Mouse (Mus musculus): ENCODE data around the gene Ncam2. TPM values are rescaled to one million over a fixed set of nuclear protein-coding genes. Genes with fewer than 3 reads are reported as not detected.

The Ncam2 gene
- 1.5 TPM in 2 replicates for polyA plus RNA-seq (2014; fragmentation: Nextera tagmentation; extraction: Ambion mirVana)

DNA sequence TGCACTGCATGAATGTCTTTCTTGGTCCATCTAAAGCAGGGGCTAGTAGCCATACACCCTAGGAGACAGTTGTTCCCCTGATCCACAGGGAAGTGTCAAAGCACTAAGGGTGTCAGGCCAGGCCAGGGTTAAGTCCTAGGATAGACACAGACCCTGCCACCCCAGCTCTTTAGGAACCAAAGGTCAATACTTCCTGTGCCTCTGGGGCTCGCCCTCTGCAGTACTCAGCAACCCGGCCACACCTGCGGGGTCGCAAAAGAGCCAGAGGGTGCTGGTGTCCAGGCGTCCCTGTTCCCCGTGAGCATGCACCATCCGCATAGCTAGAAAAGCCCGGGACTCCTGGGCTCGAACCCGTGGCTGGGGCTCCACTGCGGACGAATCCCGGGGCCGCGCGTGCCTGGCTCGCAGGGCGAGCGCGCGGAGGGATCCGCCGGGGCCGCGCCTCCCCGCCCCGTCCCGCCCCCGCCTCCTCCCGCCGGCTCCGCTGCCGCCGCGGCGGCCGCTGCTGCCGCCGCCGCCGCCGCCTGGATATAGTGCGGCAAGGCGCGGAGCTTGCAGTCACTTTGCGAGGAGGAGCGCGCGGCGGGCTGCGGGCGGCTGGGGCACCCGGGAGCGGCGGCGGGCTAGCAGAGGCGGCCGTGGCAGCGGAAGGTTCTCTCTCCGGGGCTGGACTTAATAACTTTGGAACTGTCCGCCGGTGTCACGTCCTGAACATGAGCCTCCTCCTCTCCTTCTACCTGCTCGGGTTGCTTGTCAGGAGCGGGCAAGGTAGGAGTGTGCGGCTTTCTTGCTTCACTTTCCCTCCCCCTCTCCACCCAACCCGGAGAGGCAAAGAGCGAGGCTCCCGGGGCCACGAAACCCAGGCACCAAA lies at the start of gene Ncam2:
TSS of gene Ncam2 (plus strand) at position 497 of the 871 bp plus-strand sequence.
- Histone ChIP-seq H3K4me2 (ENCODE audit: low read depth, low read length) (peak within 1 kb of the TSS; percentile 88), H3K36me3 (replicated peaks; ENCODE audit: control insufficient read depth, insufficient read depth, low read depth, low read length) (no peaks in the 10 kb centered on the region), H3K4me3 (ENCODE audit: low read depth, low read length) (peak within 1 kb of the TSS; percentile 55), H3K27ac (replicated peaks; ENCODE audit: low read depth, low read length) (no peak within 1 kb of the TSS), H3K4me1 (ENCODE audit: control insufficient read depth, insufficient read depth, low read length) (no peaks in the 10 kb centered on the region), H3K9me3 (replicated peaks; ENCODE audit: control insufficient read depth, low read length) (no peaks in the 10 kb centered on the region), H3K9ac (replicated peaks; ENCODE audit: low read length) (peak within 1 kb of the TSS; percentile 63), H3K27me3 (ENCODE audit: control insufficient read depth, insufficient read depth, low read length) (no peaks in the 10 kb centered on the region; the same call in 1 of the 2 replicates)
- ATAC-seq (replicated peaks; ENCODE audit: insufficient number of reproducible peaks, low FRiP score, low TSS enrichment, low read depth) = peak; percentile 86
- peak; percentile 72 for DNase-seq (ENCODE audit: low spot score)
- under 1% methylated on average over 49 of the region's 70 CpGs for WGBS

GRCm38 (mm10) chr16:81170828-81171227 lies 29.7 kb upstream of the Ncam2 start:
- WGBS = 89% methylated on average over 2 of the region's 2 CpGs
- no peaks in the 10 kb centered on the region for H3K27me3 ChIP-seq (ENCODE audit: control insufficient read depth, insufficient read depth, low read length)
- no peak overlapping the region for H3K4me2 ChIP-seq (ENCODE audit: low read depth, low read length)
- no peaks in the 10 kb centered on the region for H3K4me1 ChIP-seq (ENCODE audit: control insufficient read depth, insufficient read depth, low read length)
- no peak overlapping the region for H3K4me3 ChIP-seq (ENCODE audit: low read depth, low read length)
- H3K9me3 ChIP-seq (replicated peaks; ENCODE audit: control insufficient read depth, low read length) = no peaks in the 10 kb centered on the region
- H3K36me3 ChIP-seq (replicated peaks; ENCODE audit: control insufficient read depth, insufficient read depth, low read depth, low read length) = no peaks in the 10 kb centered on the region
- H3K27ac ChIP-seq (replicated peaks; ENCODE audit: low read depth, low read length) = no peak overlapping the region
- ATAC-seq (replicated peaks; ENCODE audit: insufficient number of reproducible peaks, low FRiP score, low TSS enrichment, low read depth) = no peak
- no peak for DNase-seq (ENCODE audit: low spot score)
- H3K9ac ChIP-seq (replicated peaks; ENCODE audit: low read length) = no peak overlapping the region

DNA sequence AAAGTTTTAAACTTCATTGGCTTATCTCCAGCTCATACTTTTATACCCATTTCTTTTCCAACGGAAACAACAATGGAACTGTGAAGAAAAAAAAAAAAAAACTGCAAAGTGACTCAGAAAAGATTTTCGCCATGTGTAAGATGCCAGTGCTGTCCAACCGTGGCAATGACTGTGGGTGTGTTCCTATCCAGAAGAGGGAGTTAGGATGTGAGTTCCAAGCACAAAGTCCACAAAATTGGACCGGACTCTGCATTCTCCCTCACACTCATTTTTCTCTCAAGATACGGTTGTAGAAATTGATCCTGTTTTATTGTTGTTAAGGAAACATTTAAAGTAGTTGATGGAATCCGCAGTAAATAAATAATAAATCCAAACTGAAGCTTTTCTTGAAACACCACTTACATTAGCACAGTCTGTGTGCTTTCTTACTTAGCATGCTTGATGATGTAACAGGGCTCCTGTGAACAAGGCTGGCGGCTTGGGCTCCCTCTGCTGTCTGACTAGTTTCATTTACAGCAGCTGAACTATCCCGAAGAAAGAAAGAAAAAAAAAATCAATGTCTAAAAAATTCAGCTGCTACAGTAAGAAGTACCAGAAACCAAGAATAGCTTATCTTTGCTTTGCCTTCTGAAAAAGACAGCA lies 25.1 kb upstream of the Ncam2 start:
- no peak overlapping the region for H3K27ac ChIP-seq (replicated peaks; ENCODE audit: low read depth, low read length)
- no peak overlapping the region for H3K9ac ChIP-seq (replicated peaks; ENCODE audit: low read length)
- no peaks in the 10 kb centered on the region for H3K27me3 ChIP-seq (ENCODE audit: control insufficient read depth, insufficient read depth, low read length)
- H3K36me3 ChIP-seq (replicated peaks; ENCODE audit: control insufficient read depth, insufficient read depth, low read depth, low read length) = no peaks in the 10 kb centered on the region
- no peak overlapping the region for H3K4me3 ChIP-seq (ENCODE audit: low read depth, low read length)
- no peaks in the 10 kb centered on the region for H3K4me1 ChIP-seq (ENCODE audit: control insufficient read depth, insufficient read depth, low read length)
- no peaks in the 10 kb centered on the region for H3K9me3 ChIP-seq (replicated peaks; ENCODE audit: control insufficient read depth, low read length)
- DNase-seq (ENCODE audit: low spot score) (peak; percentile 66), ATAC-seq (replicated peaks; ENCODE audit: insufficient number of reproducible peaks, low FRiP score, low TSS enrichment, low read depth) (no peak)
- no peak overlapping the region for H3K4me2 ChIP-seq (ENCODE audit: low read depth, low read length)
- WGBS = 54% methylated on average over 8 of the region's 8 CpGs

DNA sequence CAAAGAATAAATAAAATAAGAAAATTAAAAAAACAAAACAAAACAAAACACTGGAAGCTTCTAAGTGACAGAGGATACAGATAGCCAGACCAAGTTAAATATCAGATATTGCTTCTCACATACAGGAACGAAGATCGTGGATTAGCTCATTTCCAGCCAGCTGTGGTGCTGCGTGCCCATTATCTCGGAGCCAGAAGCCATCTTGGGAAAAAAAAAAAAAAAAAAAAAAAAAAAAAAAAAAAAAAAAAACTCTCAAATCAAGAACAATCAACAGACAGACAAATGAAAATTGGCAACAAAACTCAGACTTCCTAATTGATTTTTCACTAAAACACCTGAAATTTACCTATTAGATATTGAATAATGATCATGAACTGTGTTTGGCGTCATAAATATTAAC lies 20.7 kb upstream of the Ncam2 start:
- no peak overlapping the region for H3K4me3 ChIP-seq (ENCODE audit: low read depth, low read length)
- 89% methylated on average over 5 of the region's 5 CpGs for WGBS
- no peak overlapping the region for H3K4me2 ChIP-seq (ENCODE audit: low read depth, low read length)
- H3K36me3 ChIP-seq (replicated peaks; ENCODE audit: control insufficient read depth, insufficient read depth, low read depth, low read length) = no peaks in the 10 kb centered on the region
- no peak overlapping the region for H3K27ac ChIP-seq (replicated peaks; ENCODE audit: low read depth, low read length)
- DNase-seq (ENCODE audit: low spot score) (no peak), ATAC-seq (replicated peaks; ENCODE audit: insufficient number of reproducible peaks, low FRiP score, low TSS enrichment, low read depth) (no peak)
- H3K9ac ChIP-seq (replicated peaks; ENCODE audit: low read length) = no peak overlapping the region
- H3K27me3 ChIP-seq (ENCODE audit: control insufficient read depth, insufficient read depth, low read length) = no peaks in the 10 kb centered on the region
- no peaks in the 10 kb centered on the region for H3K4me1 ChIP-seq (ENCODE audit: control insufficient read depth, insufficient read depth, low read length)
- H3K9me3 ChIP-seq (replicated peaks; ENCODE audit: control insufficient read depth, low read length) = no peaks in the 10 kb centered on the region

GRCm38 (mm10) chr16:81187579-81188179 lies 12.8 kb upstream of the Ncam2 start:
- Histone ChIP-seq H3K9me3 (replicated peaks; ENCODE audit: control insufficient read depth, low read length) (no peaks in the 10 kb centered on the region), H3K9ac (replicated peaks; ENCODE audit: low read length) (no peak overlapping the region), H3K4me2 (ENCODE audit: low read depth, low read length) (no peak overlapping the region), H3K36me3 (replicated peaks; ENCODE audit: control insufficient read depth, insufficient read depth, low read depth, low read length) (no peaks in the 10 kb centered on the region), H3K4me3 (ENCODE audit: low read depth, low read length) (no peak overlapping the region), H3K27ac (replicated peaks; ENCODE audit: low read depth, low read length) (no peak overlapping the region), H3K4me1 (ENCODE audit: control insufficient read depth, insufficient read depth, low read length) (no peaks in the 10 kb centered on the region), H3K27me3 (ENCODE audit: control insufficient read depth, insufficient read depth, low read length) (no peaks in the 10 kb centered on the region)
- DNase-seq (ENCODE audit: low spot score) (no peak), ATAC-seq (replicated peaks; ENCODE audit: insufficient number of reproducible peaks, low FRiP score, low TSS enrichment, low read depth) (no peak)
- WGBS = 81% methylated on average over 16 of the region's 16 CpGs

DNA sequence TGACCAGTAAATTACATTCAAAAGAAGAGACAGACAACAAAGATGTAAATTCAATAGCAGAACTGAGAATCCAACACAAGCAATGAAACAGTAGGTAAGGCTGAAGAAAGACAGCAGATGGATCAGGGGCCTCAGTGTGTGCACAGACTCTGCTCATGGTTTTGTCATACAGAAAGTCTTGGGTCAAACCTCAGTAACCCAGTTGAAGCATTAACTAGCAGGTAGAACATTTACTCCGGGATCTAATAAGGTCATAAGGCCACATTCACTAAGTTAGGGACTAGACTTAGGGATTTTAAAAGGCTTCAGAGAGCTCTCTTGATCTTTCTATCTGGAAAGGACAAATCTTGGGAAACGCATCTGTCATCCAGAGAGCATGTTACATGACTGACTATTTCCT lies 8.9 kb upstream of the Ncam2 start:
- H3K9me3 ChIP-seq (replicated peaks; ENCODE audit: control insufficient read depth, low read length) = no peaks in the 10 kb centered on the region
- 83% methylated on average over 2 of the region's 2 CpGs for WGBS
- H3K4me3 ChIP-seq (ENCODE audit: low read depth, low read length) = no peak overlapping the region
- no peaks in the 10 kb centered on the region for H3K4me1 ChIP-seq (ENCODE audit: control insufficient read depth, insufficient read depth, low read length)
- H3K27me3 ChIP-seq (ENCODE audit: control insufficient read depth, insufficient read depth, low read length) = no peaks in the 10 kb centered on the region
- ATAC-seq (replicated peaks; ENCODE audit: insufficient number of reproducible peaks, low FRiP score, low TSS enrichment, low read depth) (no peak), DNase-seq (ENCODE audit: low spot score) (no peak)
- no peak overlapping the region for H3K27ac ChIP-seq (replicated peaks; ENCODE audit: low read depth, low read length)
- H3K36me3 ChIP-seq (replicated peaks; ENCODE audit: control insufficient read depth, insufficient read depth, low read depth, low read length) = no peaks in the 10 kb centered on the region
- no peak overlapping the region for H3K4me2 ChIP-seq (ENCODE audit: low read depth, low read length)
- H3K9ac ChIP-seq (replicated peaks; ENCODE audit: low read length) = no peak overlapping the region

GRCm38 (mm10) chr16:81192607-81193006 lies 7.9 kb upstream of the Ncam2 start:
- DNase-seq (ENCODE audit: low spot score) (no peak), ATAC-seq (replicated peaks; ENCODE audit: insufficient number of reproducible peaks, low FRiP score, low TSS enrichment, low read depth) (no peak)
- Histone ChIP-seq H3K9ac (replicated peaks; ENCODE audit: low read length) (no peak overlapping the region), H3K27me3 (ENCODE audit: control insufficient read depth, insufficient read depth, low read length) (no peaks in the 10 kb centered on the region), H3K4me2 (ENCODE audit: low read depth, low read length) (no peak overlapping the region), H3K4me1 (ENCODE audit: control insufficient read depth, insufficient read depth, low read length) (no peaks in the 10 kb centered on the region), H3K4me3 (ENCODE audit: low read depth, low read length) (no peak overlapping the region), H3K36me3 (replicated peaks; ENCODE audit: control insufficient read depth, insufficient read depth, low read depth, low read length) (no peaks in the 10 kb centered on the region), H3K9me3 (replicated peaks; ENCODE audit: control insufficient read depth, low read length) (no peaks in the 10 kb centered on the region), H3K27ac (replicated peaks; ENCODE audit: low read depth, low read length) (no peak overlapping the region)
- WGBS = 83% methylated on average over 4 of the region's 4 CpGs

DNA sequence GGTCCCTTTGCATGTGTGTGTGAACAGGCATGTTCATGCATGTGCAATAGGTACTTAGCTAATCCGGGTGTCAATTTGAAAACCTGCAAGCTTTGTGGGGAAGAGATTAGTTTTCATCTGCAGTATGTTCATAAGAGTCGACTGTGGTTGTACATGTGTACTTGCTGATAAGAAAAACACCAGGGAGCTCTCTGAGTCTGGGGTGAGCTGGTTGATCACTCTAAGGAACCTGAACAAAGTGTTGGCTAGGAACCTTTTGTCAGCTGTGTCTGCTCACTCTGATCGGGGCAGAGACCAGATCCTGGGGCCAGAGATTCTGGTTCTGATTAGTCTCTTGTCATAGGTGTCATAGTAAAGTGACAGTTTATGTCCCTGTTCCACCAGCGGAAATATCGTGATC lies 1.0 kb upstream of the Ncam2 start:
- H3K4me1 ChIP-seq (ENCODE audit: control insufficient read depth, insufficient read depth, low read length) = no peaks in the 10 kb centered on the region
- no peak overlapping the region for H3K27ac ChIP-seq (replicated peaks; ENCODE audit: low read depth, low read length)
- no peak for DNase-seq (ENCODE audit: low spot score)
- no peak overlapping the region for H3K4me3 ChIP-seq (ENCODE audit: low read depth, low read length)
- H3K9ac ChIP-seq (replicated peaks; ENCODE audit: low read length) = no peak overlapping the region
- no peaks in the 10 kb centered on the region for H3K36me3 ChIP-seq (replicated peaks; ENCODE audit: control insufficient read depth, insufficient read depth, low read depth, low read length)
- no peaks in the 10 kb centered on the region; the same call in 1 of the 2 replicates for H3K27me3 ChIP-seq (ENCODE audit: control insufficient read depth, insufficient read depth, low read length)
- no peak overlapping the region for H3K4me2 ChIP-seq (ENCODE audit: low read depth, low read length)
- WGBS = 77% methylated on average over 5 of the region's 5 CpGs
- no peak for ATAC-seq (replicated peaks; ENCODE audit: insufficient number of reproducible peaks, low FRiP score, low TSS enrichment, low read depth)
- no peaks in the 10 kb centered on the region for H3K9me3 ChIP-seq (replicated peaks; ENCODE audit: control insufficient read depth, low read length)

All from embryonic facial prominence, embryonic 11.5 days (tissue).